Mouse (Mus musculus) retina, postnatal 1 day (tissue): ENCODE results near the gene Pde8a.

Source experiments
- DNase-seq: peaks from one replicate; pipeline ENCODE4 v3.0.0-alpha.2; 2012

The Pde8a gene

DNA sequence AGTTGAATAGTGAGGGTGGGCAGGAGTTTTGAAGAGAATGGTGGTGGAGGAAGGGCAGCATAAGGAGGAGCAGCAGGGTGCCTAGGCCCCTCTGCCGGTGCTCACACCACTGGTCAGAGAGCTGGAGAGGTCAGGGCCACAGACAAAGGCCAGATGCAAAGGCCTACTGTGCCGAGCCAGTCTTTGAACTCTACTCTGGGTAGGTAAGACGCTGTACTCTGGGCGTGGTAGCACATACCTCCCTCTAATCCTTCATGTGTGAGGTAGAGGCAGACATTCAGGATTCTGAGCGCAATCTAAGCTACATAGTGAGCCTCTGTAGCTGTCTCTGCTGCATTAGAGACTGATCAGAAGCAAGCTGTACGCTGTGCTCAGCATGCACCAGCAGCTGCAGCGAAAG, 73.1 kb downstream of the Pde8a start:
- DNase-seq = no peak

DNA sequence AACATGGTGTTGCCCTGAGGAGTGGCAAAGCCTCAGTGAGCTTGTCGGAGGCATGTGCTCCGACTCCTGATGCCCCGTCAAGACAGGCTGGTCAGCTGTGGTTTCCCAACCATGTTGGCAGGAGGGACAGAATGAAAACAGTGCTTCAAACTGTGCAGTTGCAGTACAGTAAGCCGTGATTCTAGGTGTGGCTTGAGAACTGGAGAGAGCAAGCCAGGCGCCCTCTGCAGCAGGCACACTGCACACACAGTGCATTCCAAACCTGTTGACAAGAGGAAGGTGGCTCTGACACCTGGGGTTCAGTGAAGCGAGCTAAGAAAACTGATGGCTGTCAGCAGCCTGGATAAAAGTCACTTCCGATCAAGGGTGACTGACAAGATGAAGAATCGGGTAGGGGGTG, 73.5 kb downstream of the Pde8a start:
- DNase-seq = no peak

DNA sequence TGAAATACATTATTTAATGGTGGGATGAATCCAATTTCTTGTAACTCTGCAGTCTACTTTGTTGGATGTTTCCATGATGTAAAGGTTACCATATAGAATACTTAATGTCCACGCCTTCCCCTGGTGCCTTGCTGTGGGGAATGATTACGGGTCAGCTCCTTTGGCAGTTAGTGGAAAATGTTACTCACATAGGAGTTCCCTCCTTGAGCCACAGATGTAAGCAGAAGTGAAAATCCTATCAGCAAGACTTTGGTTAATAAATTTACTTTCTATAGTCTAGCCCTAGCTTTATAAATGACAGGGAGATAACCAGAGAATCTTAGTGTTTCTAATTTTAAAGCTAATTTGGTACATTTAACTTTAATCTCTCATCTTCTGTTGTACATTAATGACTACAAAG, 81.8 kb downstream of the Pde8a start:
- DNase-seq = no peak

DNA sequence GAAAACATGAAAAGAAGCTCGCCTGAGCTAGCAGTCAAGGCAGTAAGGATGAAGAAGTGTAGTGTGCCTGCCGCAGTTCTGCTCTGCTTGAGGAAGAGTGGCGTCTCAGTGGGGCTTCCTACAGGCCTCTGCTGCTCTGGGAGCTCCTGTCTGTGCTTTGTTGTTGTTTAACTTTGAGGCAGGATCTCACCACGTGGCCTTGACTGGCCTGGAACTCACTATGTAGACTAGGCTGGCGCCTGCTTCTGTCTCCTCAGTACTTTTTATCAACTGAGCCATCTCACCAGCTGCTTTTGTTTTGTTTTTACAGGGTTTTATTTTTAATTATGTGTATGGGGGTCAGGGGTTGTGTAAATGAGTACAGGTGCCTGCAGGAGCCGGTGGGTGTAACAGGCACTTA, 84.8 kb downstream of the Pde8a start:
- DNase-seq = no peak

DNA sequence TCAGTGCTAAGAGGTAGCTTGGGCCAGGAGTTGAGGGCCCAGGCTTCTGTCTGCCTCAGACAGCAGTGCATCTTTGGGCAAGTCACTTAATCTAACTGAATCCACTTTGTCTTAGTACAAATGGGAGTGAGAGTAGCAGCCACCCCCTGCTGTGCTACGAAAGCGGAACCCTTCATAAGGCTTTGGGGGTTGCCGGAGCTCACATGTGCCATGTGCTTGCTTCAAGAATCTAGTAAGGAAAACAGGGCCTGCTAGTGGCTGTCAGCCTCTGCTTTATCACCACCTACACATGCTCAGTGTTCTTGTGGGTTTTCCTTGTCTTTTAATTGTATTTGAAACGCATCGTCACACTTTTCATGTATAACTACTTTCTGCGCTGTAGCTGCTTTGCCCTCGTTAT, 87.9 kb downstream of the Pde8a start:
- DNase-seq = peak; percentile 43

DNA sequence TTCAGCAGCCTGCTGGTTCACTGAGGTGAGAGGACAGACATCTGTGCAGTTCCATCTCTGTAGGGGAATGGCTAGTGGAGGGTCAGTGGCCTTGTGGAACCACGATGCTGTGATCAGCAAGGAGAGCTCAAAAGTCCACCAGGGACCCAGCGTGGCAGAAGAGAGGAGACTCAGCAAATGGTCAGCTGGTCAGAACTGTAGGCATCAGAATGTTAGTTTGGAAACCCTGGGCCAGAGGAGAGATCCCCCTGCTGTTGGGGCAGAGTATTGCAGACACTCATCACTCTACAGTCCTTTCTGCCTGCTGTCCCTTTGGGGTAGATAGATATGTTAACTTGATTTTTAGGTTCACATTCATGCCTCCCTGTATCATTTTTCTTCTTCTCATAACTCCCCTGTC, 90.3 kb downstream of the Pde8a start:
- no peak for DNase-seq

DNA sequence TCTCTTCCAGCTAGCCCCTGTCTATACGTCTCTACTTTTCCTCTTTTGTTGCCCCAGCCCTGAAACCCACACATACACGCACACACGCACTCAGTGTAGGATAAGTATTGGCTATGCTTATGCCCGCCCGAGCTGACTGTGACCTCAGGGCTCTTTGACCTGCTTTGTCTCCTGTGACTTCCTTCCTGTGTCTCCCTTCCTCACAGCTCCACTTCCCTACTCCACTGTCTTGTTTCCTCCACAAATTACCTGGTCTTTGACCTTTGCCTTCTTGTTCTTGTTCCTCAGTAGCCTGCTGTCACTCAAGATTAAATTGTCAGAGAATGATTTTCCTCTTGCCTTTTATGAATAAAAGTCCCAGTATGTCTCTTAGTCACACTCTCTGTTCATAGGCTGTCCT, 90.7 kb downstream of the Pde8a start:
- DNase-seq = no peak

DNA sequence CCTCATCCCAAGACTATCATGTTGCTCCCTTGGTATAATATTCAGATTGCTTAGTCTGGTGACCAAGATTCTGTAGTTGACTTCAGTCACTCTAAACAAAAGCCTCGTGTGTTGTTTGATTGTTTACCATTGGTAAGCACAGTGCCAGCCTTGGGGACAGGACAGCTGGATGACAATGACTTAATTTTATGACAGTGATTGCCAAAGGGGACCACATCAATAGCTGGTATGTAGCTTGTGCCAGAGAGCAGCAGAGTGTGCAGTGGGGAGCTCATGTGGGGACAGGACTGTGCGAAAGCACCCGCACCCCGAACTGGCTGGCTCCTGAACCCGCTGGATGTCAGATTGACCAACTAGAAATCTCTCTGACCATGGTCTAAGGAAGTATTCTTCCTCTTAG, 91.3 kb downstream of the Pde8a start:
- no peak for DNase-seq

DNA sequence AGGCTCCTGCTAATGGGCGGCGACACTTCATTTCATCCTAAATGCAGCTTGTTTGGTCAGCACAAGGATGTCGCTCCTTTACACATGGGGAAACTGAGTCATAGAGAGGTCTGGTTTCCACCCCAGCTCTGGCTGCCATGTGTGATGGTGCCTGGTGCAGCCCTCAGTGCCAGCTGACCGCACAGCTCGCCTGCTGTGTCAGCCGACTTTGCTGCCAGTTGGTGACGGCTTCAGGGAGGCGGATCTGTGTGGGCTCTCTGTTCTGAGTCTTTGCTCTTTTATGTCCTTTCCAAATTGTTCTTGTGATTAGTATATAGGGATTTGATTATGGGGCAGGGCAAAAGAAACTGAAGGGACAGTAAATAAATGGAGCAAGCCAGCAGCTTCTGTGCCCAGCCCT, 94.3 kb downstream of the Pde8a start:
- no peak for DNase-seq

DNA sequence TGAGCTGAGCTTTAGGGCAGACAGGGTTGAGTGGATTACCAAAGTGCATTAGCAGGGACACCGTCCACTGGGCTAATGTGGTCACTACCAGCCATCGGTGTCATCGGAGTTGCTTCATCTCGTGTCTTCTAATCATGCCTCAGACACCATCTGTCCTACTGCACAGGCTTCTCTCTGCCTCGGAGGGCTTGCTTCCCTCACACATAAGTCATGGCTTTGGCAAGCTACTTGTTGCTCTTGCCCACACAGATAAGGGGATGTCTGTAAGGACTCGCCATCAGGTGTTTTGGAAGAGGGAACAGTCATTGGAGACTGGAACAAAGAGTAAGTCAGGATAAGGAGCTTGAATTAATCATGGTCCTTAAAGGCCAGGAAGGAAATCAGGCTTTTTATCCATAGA, 95.9 kb downstream of the Pde8a start:
- peak; percentile 50 for DNase-seq

DNA sequence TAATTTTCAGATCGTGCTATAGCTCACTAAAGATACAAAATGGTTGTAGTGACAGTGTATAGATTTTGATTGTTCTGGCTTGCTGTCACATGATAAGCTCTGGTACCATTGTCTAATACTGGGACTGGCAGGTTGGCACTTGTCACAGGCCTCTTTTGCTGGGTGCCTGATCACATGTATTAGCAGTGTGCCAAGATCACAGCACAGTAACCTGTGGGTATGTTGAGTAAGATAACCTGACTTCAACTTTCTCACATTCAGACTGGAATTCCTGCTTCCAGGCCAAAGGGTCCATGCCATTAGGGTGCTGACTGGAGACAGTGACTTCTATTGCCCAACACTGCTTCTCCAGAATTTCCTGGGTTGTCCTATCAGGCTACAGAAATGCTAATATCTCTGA, 97.7 kb downstream of the Pde8a start:
- no peak for DNase-seq

DNA sequence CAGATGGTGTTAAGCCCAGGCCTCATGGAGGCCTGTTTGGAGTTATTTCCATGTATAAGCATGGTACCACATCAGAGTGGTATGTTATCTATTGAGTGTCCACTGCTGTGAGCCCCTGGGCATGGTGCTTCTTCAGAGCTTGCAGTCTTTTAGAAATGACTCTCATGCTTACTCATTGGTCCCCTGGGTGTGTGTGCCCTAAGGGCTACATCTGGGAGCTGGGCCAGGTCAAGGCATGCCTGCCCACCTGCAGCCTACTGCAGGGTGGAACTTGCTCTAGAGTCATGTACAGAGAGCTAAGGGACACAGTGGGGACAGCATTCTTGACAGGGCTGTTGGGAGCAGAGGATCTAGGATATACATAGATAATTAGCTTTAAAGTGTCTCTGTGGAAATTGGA, 98.2 kb downstream of the Pde8a start:
- no peak for DNase-seq

DNA sequence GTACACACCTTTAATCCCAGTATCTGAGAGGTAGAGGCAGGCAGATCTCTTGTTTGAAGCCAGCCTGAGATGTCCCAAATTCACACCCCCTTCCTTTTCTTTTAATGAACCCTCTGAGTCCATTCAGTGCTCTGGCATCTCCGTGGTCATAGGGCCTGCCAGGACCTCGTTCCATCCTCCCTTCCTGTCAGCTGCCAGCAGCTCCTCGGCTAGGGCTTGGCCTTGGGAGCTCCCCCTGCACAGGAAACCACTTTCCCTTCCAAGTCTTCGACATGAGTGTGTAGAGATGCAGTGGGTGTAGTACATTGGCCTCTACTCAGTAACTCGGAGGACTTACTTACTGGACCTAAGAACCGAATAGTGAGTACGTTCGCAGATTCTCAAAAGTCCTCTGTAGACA, 102.2 kb downstream of the Pde8a start:
- DNase-seq = no peak

DNA sequence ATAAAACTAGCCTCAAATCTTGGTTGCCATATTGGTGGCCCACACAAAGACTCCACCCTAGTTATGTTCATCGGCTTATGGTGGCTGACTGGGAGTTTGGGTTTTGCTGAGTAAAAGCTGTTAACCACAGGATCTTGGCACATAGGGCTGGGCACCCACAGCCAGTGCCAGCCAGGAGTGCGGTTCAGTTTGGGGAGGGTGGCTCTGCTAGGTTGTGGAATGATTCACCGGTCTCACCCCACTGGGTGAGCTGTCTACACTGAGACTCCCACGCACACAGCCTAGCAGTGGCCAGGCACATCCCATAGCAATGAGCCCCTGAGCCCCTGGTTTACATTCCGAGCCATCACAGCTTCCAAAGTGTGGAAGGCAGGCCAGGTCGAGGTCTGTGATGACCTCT, 106.4 kb downstream of the Pde8a start:
- no peak for DNase-seq

DNA sequence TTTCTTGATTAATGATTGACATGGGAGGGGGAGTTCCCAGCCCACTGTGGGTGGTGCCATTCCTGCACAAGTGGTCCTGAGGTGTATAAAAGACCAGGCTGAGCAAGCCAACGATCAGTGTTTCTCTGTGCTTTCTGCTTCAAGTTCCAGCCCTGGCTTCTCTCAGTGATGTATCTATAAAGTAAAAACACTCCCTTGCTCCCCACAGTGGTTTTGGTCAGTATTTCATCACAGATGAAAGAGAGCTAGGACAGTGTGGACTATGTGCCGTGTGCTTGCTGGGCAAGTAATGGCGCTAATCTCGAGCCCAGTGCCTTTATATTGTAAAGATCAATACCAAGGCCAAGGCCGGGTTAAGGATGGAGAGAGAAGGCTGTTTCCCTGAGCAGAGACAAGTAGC, 108.4 kb downstream of the Pde8a start:
- no peak for DNase-seq

DNA sequence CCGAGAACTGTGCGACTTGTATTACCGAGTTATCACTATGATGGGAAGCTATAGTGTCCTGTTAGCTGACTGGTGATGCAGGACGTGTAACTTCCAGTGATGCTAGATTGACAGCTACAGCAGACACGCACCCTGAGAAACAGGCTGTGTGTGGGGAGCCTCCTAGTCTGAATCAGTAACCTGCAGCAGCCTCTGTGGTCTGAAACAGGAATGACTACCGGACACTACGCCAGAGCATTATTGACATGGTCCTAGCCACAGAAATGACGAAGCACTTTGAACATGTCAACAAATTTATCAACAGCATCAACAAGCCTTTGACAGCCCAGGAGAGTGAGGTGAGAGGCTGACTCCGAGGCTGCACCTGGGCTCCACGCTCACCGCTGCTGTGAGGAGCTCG, 112.6 kb downstream of the Pde8a start:
- DNase-seq = no peak

DNA sequence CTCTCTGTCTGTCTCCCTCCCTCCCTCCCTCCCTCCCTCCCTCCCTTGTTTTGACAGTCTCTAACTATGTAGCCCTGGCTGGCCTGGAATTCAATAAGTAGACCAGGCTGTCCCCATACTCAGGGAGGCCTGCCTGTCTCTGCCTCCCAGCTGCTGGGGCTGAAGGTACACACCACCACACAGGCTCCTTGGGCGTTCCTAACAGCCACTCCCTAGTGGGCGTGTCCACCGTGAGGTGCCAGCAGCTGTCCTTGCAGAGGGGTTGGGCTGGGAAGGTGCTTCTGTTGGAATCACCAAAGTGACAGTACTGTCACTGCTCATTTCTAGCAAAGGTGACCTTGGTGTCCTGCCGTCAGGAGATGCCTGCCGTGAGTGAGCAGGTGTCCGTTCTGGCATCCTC, 113.5 kb downstream of the Pde8a start:
- no peak for DNase-seq

DNA sequence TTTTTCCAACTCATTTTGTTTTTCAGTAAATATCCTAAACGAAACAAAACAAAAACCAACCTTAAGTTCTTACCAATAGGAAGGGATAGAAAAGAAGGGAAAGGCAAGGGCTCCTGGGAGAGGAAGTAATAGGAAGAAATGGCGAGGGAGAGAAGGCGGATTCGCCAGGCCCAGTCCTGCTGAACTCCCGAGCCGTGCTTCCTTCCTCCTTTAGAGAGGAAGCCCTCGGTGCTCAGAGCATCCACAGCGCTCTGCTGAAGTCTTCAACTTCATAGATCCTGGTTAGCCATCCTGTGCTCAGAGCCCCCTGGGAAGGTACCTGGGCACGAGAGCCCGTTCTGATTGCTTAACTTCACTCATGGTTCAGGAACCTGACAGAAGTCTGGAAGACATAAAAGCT, 114.3 kb downstream of the Pde8a start:
- no peak for DNase-seq

DNA sequence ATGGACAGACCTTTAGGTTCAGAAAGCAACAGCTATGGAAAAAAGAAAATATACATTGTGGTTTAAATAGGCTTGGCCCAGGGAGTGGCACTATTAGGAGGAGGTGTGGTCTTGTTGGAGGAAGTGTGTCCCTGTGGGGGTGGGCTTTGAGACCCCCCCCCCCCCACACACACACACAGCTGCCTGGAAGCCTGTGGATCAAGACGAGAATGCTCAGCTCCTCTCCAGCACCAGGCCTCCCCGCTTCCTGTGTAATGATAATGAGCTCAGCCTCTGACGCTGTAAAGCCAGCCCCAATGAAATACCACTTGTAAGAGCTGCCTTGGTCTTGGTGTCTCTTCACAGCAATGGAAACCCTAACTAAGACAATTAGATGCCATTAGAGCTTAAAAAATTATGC, 117.4 kb downstream of the Pde8a start:
- DNase-seq = no peak

DNA sequence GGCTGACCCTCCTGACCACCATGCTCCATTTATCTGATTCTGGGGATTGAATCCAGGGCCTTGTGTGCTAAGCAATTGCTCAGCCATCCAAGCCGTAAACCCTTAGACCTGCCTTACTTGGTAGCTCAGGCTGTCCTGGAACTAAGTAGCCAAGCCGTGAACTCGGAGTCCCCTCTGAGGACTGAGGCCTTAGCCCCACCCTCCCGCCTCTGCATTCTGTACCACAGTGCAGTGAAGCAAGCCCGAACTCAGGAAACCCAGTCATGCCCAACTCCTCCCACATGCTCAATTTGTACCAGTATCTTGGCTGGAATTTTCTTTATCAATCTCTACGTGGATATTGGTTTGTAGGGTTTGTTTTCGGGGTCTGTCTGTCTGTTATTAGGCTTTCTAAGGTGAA, 118.5 kb downstream of the Pde8a start:
- no peak for DNase-seq

DNA sequence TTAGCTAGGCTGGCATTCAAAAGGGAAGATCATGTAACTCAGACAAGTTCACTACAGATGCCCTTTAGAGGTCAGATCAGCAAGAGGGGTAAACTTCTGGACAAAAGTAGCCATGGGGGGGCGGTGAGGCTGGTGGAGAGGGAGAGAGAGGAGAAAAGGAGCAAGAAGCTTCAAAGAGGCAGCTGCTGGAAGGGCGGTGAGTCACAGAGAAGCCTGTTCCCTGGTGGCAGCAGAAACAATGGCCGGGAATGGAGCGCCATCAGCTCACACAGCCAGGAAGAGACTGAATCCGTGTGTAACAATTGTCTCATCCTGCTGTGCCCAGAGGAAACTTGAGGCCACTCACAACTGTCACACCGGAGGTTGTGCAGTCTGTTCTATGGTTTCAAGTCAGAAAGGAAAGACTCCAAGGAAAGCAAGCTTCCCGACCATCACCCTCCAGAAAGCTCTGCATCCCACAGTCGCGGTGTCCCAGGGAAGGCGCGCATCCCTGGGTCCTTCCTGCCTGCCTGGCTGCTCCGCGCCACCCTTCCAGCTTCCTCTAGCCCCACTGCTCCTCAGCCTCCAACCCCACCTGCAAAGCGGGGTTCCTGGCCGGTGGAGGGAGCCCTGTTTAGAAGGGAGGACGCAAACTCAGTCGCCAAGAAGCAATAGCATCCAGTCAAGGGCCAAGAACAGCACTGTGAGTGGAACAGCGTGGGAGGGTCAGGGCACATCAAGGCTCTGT, 122.5 kb downstream of the Pde8a start:
- peak; percentile 61 for DNase-seq

DNA sequence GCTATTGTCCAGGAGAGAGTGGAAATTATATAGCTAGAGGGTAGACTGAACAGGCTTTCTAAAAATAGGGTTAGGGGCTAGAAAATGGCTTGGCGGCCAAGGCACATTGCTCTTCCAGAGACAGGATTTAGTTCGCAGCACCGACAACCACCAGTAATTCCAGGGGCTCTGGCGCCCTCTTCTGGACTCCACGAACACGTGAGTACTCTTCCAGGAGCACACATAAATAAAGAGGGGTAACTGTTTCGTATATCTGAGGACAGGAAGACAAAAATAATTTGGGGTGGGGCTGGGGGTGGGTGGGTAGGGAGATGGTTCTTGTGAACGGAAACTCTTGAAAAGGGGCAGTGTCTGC, 123.0 kb downstream of the Pde8a start:
- peak; percentile 80 for DNase-seq

DNA sequence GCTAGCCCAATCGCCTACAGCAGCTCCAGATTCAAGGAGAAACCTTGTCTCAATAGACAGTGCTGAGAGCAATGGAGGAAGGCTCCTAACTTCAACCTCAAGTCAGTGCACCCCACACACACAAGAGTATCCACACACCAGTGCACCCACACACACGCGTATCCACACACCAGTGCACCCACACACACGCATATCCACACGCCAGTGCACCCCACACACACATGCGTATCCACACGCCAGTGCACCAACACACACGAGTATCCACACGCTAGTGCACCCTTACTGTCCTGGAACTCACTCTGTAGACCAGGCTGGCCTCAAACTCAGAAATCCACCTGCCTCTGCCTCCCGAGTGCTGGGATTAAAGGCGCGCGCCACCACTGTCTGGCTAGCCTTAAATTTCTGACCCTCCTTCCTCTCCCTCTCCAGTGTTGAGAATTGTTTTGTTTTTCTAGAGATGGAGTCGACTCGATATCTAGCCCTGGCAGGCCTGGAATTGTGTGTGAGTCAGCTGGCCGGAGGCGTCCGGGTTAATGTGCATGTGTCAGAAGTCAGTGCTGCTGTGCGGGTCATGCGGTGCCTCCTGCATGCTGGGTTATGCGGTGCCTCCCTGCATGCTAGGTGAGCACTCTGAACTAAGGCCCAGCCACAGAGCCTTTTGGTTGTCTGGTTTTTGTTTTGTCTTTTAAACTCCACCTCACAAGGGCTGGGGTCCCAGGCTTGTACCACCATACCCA, 124.6 kb downstream of the Pde8a start:
- no peak for DNase-seq

DNA sequence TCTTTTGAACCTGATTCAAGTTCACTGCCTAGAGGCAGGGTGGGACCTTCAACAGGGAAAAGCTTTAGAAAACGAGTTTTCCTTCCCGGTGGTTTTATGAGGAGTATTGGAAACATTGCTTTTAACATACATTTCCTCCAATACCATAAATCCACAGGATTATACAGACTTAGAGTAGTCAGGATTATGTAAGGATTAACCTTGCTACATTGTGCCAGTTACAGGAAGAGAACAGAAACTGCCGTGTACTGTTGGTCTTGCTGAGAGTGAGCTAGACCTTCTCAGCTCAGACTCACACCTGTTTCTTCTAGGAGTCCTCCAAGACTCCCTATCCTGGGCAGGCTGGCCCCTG, 125.1 kb downstream of the Pde8a start:
- DNase-seq = peak; percentile 46

DNA sequence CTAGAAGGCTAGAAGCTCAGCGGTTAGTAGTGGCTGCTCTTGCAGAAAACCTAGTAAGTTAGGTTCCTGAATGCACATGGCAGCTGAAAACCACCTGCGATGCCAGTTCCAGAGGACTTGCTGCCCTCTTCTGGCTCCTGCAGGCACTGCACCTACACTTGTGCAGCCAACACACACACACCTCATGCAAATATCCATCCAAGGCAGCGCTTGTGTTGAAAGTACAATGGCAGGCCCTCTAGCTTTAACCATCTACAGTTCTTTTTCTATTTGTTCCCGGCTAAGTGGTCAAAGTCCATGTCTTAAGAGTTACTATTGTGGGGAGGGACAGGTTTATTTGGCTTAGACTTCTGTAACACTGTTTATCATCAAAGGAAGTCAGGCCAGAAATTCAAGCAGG, 126.4 kb downstream of the Pde8a start:
- peak; percentile 68 for DNase-seq
